Mouse (Mus musculus) liver, adult 2 months (tissue): ENCODE results near the gene Chd6. TPM values are rescaled to one million over a fixed set of nuclear protein-coding genes. Genes with fewer than 3 reads are reported as not detected.

Experiments
- DNase-seq: peaks from one replicate; pipeline ENCODE4 v3.0.0-alpha.2; 2011; ENCODE audit warnings: low read depth, low spot score; ENCODE audit errors: extremely low read depth
- H3K27ac ChIP-seq: fragments of 200-500 bp; replicated peaks from 2 replicates; pipeline ENCODE4 v1.5.1; 2012; ENCODE audit warnings: low read depth, mild to moderate bottlenecking, control low read depth, inconsistent platforms, low read length; ENCODE audit not compliant: insufficient read depth
- H3K27me3 ChIP-seq: fragments of 200-500 bp; 2 replicates; pipeline ENCODE4 v1.6.1; 2012; ENCODE audit warnings: mild to moderate bottlenecking, moderate library complexity, low read length, inconsistent platforms; ENCODE audit not compliant: control insufficient read depth, insufficient read depth
- H3K36me3 ChIP-seq: fragments of 200-500 bp; 2 replicates; pipeline ENCODE4 v1.6.1; 2012; ENCODE audit warnings: low read length, inconsistent platforms; ENCODE audit not compliant: control insufficient read depth, insufficient read depth
- H3K4me1 ChIP-seq: fragments of 200-500 bp; 2 replicates; pipeline ENCODE4 v1.6.1; 2011; ENCODE audit warnings: low read length; ENCODE audit not compliant: control insufficient read depth, insufficient read depth
- H3K4me3 ChIP-seq: fragments of 200-500 bp; 2 replicates; pipeline ENCODE4 v1.5.1; 2011; ENCODE audit warnings: low read depth, mild to moderate bottlenecking, control low read depth, low read length, moderate library complexity; ENCODE audit not compliant: insufficient read depth
- H3K79me2 ChIP-seq: fragments of 200-500 bp; 2 replicates; pipeline ENCODE4 v1.6.1; 2012; ENCODE audit warnings: inconsistent platforms, mild to moderate bottlenecking, low read length, moderate library complexity; ENCODE audit not compliant: control insufficient read depth, insufficient read depth
- H3K9ac ChIP-seq: fragments of 200-500 bp; 2 replicates; pipeline ENCODE4 v1.6.1; 2012; ENCODE audit warnings: low read depth, mild to moderate bottlenecking, control low read depth, inconsistent platforms, low read length
- CTCF ChIP-seq: fragments of 200-500 bp; IDR thresholded peaks from 2 replicates; pipeline ENCODE4 v1.5.1; 2011; ENCODE audit warnings: low read depth, low read length, control low read depth
- POLR2A ChIP-seq: fragments of 200-500 bp; IDR thresholded peaks from 2 replicates; pipeline ENCODE4 v1.6.1; 2011; ENCODE audit warnings: low read length, control low read depth; ENCODE audit not compliant: insufficient read depth; ENCODE audit errors: extremely low read depth
- WGBS: fragments of 180-500 bp; shearing (Covaris S2); methylation state at CpG from one replicate; pipeline ENCODE4 v1.1.7; 2018; 5-methylcytosine and 5-hydroxymethylcytosine counted together
- polyA plus RNA-seq: library from polyadenylated mRNA; depleted of rRNA; stranded (reverse); fragments of >200 nt; gene quantifications from 2 replicates; pipeline ENCODE4 v1.2.3, GENCODE M21; 2012
- total RNA-seq: library from RNA; depleted of rRNA; stranded (reverse); fragments of >200 nt; gene quantifications from 2 replicates; pipeline ENCODE4 v1.2.3, GENCODE M21; 2014

Gene Chd6
- total and polyA plus RNA-seq, 2 experiments = 3.9 to 13.6 TPM

- Histone ChIP-seq H3K27me3 (no peaks in the 10 kb centered on the region), H3K36me3 (no peaks in the 10 kb centered on the region), H3K4me1 (no peaks in the 10 kb centered on the region), H3K9ac (peak overlapping the region; percentile 77), H3K27ac (peak overlapping the region; percentile 48), H3K79me2 (peaks cover 16% of the 10 kb centered on the region; the same call in 1 of the 2 replicates), H3K4me3 (peak overlapping the region; percentile 77)
- under 1% methylated on average over 77 of the region's 77 CpGs for WGBS
- TF ChIP-seq POLR2A (no peak), CTCF (no peak)
- no peak for DNase-seq
Observed at GRCm38 (mm10) chr2:161108085-161108927, 569 bp downstream of the Chd6 start.

GRCm38 (mm10) chr2:161107236-161107635 lies 1.6 kb downstream of the Chd6 start:
- TF ChIP-seq CTCF = no peak
- no peak for TF ChIP-seq POLR2A
- Histone ChIP-seq H3K27ac (no peak overlapping the region), H3K4me3 (no peak overlapping the region), H3K27me3 (no peaks in the 10 kb centered on the region), H3K4me1 (no peaks in the 10 kb centered on the region), H3K9ac (no peak overlapping the region), H3K79me2 (peaks cover 17% of the 10 kb centered on the region), H3K36me3 (no peaks in the 10 kb centered on the region)
- peak; percentile 55 for DNase-seq
- WGBS = 69% methylated on average over 2 of the region's 2 CpGs

- H3K27me3 ChIP-seq = no peaks in the 10 kb centered on the region
- H3K9ac ChIP-seq = no peak overlapping the region
- no peak overlapping the region for H3K4me3 ChIP-seq
- TF ChIP-seq POLR2A = no peak
- no peak for TF ChIP-seq CTCF
- H3K4me1 ChIP-seq = no peaks in the 10 kb centered on the region
- 88% methylated on average over 5 of the region's 5 CpGs for WGBS
- peaks cover 25% of the 10 kb centered on the region for H3K79me2 ChIP-seq
- no peaks in the 10 kb centered on the region for H3K36me3 ChIP-seq
- DNase-seq = no peak
- no peak overlapping the region for H3K27ac ChIP-seq
Observed at GRCm38 (mm10) chr2:161103769-161104168, 5.1 kb downstream of the Chd6 start.

- WGBS = 86% methylated on average over 3 of the region's 3 CpGs
- TF ChIP-seq POLR2A (no peak), CTCF (no peak)
- H3K4me3 ChIP-seq = no peak overlapping the region
Observed at GRCm38 (mm10) chr2:161102102-161102501, 6.8 kb downstream of the Chd6 start.

GRCm38 (mm10) chr2:161097746-161098145 lies 11.1 kb downstream of the Chd6 start:
- TF ChIP-seq POLR2A (no peak), CTCF (no peak)
- Histone ChIP-seq H3K4me3 (no peak overlapping the region), H3K79me2 (peaks cover 21% of the 10 kb centered on the region), H3K4me1 (no peaks in the 10 kb centered on the region), H3K27ac (no peak overlapping the region), H3K36me3 (peaks cover 2% of the 10 kb centered on the region; the same call in 1 of the 2 replicates), H3K27me3 (no peaks in the 10 kb centered on the region), H3K9ac (no peak overlapping the region)
- WGBS = 94% methylated on average over 5 of the region's 5 CpGs
- no peak for DNase-seq

More at GRCm38 (mm10) chr2:161102102-161102501, 6.8 kb downstream of the Chd6 start:
- Histone ChIP-seq H3K4me1 (no peaks in the 10 kb centered on the region), H3K27me3 (no peaks in the 10 kb centered on the region), H3K9ac (no peak overlapping the region), H3K36me3 (no peaks in the 10 kb centered on the region), H3K79me2 (peaks cover 25% of the 10 kb centered on the region), H3K27ac (no peak overlapping the region)
- DNase-seq = no peak
